Mouse (Mus musculus) heart, adult 2 months (tissue): ENCODE measurements around the gene Il6ra.

ENCODE experiments used
- CTCF ChIP-seq: fragments of 200-600 bp; IDR thresholded peaks from 2 replicates; pipeline ENCODE4 v1.8.1; 2022; ENCODE audit warnings: antibody characterized with exemption, mild to moderate bottlenecking, moderate library complexity
- EP300 ChIP-seq: fragments of 200-500 bp; IDR thresholded peaks from 2 replicates; pipeline ENCODE4 v1.6.1; 2011; ENCODE audit warnings: low read depth, low read length, control low read depth; ENCODE audit not compliant: insufficient read depth
- POLR2A ChIP-seq: fragments of 200-500 bp; IDR thresholded peaks from 2 replicates; pipeline ENCODE4 v1.6.1; 2011; ENCODE audit warnings: mild to moderate bottlenecking, low read depth, low read length, control low read depth; ENCODE audit not compliant: insufficient read depth

- TF ChIP-seq CTCF (no peak), POLR2A (no peak), EP300 (no peak)
Observed at GRCm38 (mm10) chr3:89865020-89865419, 48.0 kb downstream of the Il6ra start.
